Mouse (Mus musculus) lung, adult 2 months (tissue): ENCODE data around the gene Celsr3. TPM values are rescaled to one million over a fixed set of nuclear protein-coding genes. Genes with fewer than 3 reads are reported as not detected.

Source experiments
- DNase-seq: peaks from one replicate; pipeline ENCODE4 v3.0.0; 2022
- H3K4me1 ChIP-seq: fragments of 200-500 bp; 2 replicates; pipeline ENCODE4 v1.6.1; 2011; ENCODE audit warnings: low read length; ENCODE audit not compliant: control insufficient read depth, insufficient read depth
- H3K4me3 ChIP-seq: fragments of 200-500 bp; replicated peaks from 2 replicates; pipeline ENCODE3; 2011; ENCODE audit warnings: low read depth, mild to moderate bottlenecking, control low read depth, low read length; ENCODE audit errors: extremely low read depth
- CTCF ChIP-seq: fragments of 200-500 bp; IDR thresholded peaks from 2 replicates; pipeline ENCODE4 v1.5.1; 2011; ENCODE audit warnings: mild to moderate bottlenecking, low read length, control low read depth; ENCODE audit not compliant: insufficient read depth
- POLR2A ChIP-seq: fragments of 200-500 bp; IDR thresholded peaks from 2 replicates; pipeline ENCODE4 v1.6.1; 2011; ENCODE audit warnings: low read depth, mild to moderate bottlenecking, control low read depth, low read length, borderline replicate concordance; ENCODE audit errors: extremely low read depth
- WGBS: fragments of 180-500 bp; shearing (Covaris S2); methylation state at CpG from one replicate; pipeline ENCODE4 v1.1.7; 2018; 5-methylcytosine and 5-hydroxymethylcytosine counted together
- polyA plus RNA-seq: library from polyadenylated mRNA; depleted of rRNA; stranded (reverse); fragments of >200 nt; gene quantifications from 2 replicates; pipeline ENCODE4 v1.2.3, GENCODE M21; 2012

Celsr3 gene
- polyA plus RNA-seq, 1 experiment: 0.73 TPM

DNA sequence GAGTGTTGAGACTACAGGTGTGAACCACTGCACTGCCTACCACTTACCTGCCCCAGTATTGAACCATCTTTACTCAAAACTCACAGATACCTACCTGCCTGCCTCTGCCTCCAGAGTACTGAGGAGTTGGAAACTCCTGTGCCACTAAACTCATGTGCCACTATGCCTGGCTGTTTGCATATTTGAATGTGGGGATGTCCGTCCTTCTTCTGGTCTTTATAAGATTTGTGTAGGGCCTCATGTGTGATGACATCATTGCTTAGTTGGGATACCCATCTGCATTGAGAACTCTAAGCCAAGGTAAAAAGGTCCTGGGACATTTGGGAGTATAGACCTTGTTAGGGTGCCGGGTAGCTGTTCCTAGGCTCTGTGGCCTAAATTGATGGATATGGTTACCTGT is 39.0 kb upstream of the Celsr3 start:
- WGBS: 76% methylated on average over 2 of the region's 2 CpGs

DNA sequence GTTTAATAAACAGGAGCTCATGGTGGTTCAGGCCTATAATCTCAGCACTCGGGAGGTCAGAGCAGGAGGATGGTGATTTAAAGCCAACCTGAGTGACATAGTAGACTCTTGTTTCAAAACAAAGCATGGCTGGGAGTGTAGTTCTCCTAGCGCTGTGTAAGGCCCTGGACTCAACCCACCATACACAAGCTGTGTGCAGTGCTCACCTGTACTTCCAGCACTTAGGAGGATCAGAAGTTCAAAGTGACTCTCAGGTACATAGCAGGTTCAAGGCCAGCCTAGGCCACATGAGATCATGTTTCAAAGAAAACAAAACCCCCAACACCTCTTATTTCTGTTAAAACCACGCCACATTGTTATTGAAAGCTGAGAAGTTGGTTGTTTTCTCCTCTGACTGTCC is 37.4 kb upstream of the Celsr3 start:
- TF ChIP-seq CTCF: no peak
- TF ChIP-seq POLR2A: no peak
- DNase-seq: no peak
- Histone ChIP-seq H3K4me1 (peaks cover 40% of the 10 kb centered on the region), H3K4me3 (no peak overlapping the region)
- 70% methylated on average over 3 of the region's 3 CpGs for WGBS

More for the DNA sequence above, 39.0 kb upstream of the Celsr3 start:
- no peak for DNase-seq
- TF ChIP-seq POLR2A (no peak), CTCF (no peak)
- no peak overlapping the region for H3K4me3 ChIP-seq
- peaks cover 32% of the 10 kb centered on the region for H3K4me1 ChIP-seq

DNA sequence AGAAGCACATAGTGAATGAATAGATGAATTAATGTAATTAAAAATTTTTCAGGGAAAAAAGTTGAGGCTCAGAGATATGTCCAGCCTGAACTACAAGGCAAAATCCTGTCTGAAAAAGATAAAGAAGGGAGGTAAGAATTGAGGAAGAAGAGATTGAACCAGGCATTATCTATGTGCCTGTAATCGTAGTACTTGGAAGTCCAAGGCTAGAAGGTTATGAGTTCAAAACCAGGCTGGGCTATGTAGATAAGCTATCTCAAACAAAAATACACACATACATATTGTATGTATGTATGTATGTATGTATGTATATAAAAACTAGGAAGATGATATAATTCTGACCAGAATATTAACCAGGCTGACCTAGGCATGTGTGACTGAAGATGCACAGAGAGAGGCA is 33.8 kb upstream of the Celsr3 start:
- peaks cover 36% of the 10 kb centered on the region for H3K4me1 ChIP-seq
- whole genome bisulfite sequencing: 65% methylated on average over 1 of the region's 1 CpGs
- DNase-seq: no peak
- no peak overlapping the region for H3K4me3 ChIP-seq
- no peak for TF ChIP-seq CTCF
- no peak for TF ChIP-seq POLR2A

DNA sequence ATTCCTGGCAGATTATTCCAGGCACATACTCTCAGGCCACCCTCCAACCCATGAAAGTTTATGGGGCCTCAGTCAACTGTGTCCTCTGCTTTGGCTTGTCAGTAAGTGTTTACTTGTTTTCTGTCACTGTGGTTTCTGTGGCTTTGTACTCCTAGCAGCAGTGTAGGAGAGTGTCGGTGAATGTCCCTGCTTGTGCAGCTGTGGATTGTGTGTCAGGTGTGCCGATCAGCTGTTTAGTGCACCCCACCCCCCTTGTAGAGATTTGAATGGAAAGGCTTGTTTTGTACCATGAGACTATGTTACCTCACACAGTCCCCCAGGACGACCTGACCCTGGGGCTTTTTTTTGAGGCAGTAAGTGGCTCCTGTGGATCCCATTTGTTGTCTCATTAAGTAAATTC is 33.4 kb upstream of the Celsr3 start:
- WGBS: 37% methylated on average over 3 of the region's 3 CpGs

DNA sequence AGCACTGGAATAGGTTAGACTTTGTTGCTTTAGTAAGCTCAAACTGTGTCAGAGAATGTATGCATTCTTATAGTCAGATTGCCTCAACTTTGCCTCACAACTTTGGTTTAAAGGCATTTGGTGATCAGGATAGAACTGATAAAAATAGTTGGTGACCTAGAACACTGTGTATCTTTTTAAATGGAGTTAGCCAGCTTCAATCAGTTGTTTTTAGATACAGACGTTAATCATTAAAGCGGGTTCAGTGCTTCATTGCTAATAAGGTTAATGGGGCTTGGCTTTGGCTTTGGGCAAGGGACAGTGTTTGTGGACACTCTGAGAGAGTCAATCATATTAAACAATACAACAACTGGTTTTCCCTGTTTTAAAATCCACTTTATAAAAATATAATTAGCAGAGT is 30.8 kb upstream of the Celsr3 start:
- WGBS: 53% methylated on average over 2 of the region's 2 CpGs
- no peak for DNase-seq
- H3K4me1 ChIP-seq: peaks cover 26% of the 10 kb centered on the region
- TF ChIP-seq CTCF: no peak
- TF ChIP-seq POLR2A: no peak
- no peak overlapping the region for H3K4me3 ChIP-seq

More for the DNA sequence above, 33.4 kb upstream of the Celsr3 start:
- DNase-seq: no peak
- Histone ChIP-seq H3K4me3 (no peak overlapping the region), H3K4me1 (peaks cover 33% of the 10 kb centered on the region)
- TF ChIP-seq POLR2A: no peak

DNA sequence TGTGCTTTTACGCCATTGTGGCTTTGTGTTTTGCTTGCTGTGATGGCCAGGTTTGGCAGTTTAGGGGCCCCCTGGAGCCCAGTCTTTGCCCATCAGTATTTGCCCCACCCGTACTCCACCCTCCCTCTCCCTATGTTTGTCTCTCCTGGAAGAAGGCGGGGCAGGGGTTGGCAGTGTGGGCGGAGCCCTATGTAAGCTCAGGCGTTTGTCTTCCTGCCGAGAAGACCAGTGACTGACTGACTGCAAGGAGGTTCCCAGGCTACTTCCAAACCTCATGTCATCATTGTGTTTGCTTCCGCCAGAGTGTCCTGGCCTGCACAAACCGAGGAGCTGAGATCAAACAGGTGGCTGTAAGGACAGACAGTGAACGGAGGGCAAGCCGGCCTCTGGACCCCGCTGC is 30.4 kb upstream of the Celsr3 start:
- 29% methylated on average over 11 of the region's 11 CpGs for WGBS
- TF ChIP-seq CTCF (no peak), POLR2A (peak; percentile 57; the same call in 1 of the 2 replicates)
- Histone ChIP-seq H3K4me1 (peaks cover 23% of the 10 kb centered on the region), H3K4me3 (peak overlapping the region; percentile 23)
- DNase-seq: peak; percentile 70

DNA sequence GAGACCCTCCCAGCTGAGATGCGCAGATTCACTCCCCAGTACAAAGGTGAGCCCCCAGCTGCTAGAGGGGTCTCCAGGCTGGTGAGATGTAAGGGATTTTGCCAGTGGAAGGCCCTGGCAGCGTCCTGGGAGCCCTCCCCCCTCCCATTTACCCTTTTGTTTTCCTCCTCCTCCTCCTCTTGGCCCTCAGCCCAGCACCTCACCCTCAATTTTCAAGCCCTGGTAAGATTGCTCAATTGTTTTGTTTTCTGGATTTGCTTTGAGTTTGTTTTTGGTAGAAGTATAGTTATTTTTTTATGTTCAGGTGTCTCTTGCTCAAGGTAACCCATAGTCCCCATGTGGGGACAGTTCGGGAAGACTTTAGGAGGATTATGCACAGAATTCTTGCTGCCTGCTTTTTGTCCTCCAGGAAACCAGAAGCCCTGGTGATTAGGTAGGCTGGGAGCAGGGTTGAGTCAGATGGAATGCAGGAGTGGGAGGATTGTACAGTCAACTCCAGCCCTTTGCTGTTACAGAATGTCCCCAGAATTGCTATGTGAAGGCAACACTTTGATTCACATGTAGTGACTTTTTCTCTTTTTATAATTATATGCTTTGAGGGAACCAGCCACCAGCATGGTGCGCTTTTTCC is 29.7 kb upstream of the Celsr3 start:
- TF ChIP-seq POLR2A (no peak), CTCF (no peak)
- H3K4me1 ChIP-seq: peaks cover 20% of the 10 kb centered on the region
- DNase-seq: peak; percentile 42
- WGBS: 60% methylated on average over 4 of the region's 4 CpGs
- peak overlapping the region; percentile 23 for H3K4me3 ChIP-seq

DNA sequence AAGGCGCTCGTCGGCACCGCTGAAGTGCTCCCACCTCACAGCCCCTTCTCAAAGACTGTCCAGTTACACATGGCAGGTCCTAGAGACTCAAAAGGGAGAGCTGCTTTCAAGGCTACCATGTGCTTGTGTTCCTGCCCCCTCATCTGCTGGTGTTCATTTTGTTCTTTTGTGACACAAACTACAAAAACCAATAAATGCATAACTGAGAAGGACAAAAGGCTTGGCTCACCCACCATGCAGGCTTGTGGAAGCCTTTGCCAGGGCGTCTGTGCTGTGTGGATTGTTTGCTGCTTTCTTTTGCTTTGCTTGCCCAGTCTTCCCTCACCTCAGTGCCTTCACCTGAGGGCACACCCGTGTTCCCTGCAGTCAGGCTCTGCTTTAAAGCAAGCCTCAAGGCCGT is 28.6 kb upstream of the Celsr3 start:
- 71% methylated on average over 7 of the region's 7 CpGs for WGBS
- H3K4me3 ChIP-seq: no peak overlapping the region
- TF ChIP-seq CTCF: no peak
- no peak for TF ChIP-seq POLR2A
- peaks cover 17% of the 10 kb centered on the region for H3K4me1 ChIP-seq
- no peak for DNase-seq

DNA sequence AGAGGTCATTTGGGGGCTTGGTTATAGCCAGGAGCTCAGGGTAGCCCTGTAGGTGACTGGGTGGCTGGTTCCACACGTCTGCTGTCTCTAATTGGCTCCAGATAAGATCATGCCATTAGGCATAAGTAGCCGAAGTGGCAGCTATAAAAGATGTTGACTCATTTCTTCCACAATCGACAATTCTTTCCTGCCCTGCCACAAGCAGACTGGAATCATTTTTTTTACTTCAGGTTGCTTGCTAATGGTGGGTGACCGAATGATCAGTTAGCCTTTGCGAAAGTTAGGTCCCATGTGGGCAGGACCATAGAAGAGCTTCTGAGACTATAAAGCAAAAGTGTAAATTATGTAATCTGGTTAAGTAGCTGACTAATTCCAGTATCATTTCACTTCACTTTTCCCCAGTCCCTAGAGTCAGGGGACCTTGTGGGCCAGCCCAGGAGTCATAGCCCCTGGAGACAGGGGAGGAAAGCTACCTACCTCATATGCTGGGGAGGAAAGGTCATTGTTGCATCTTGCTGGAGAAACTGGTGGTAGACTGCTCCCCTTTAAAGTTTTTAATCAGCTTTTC is 27.5 kb upstream of the Celsr3 start:
- H3K4me3 ChIP-seq: no peak overlapping the region
- peaks cover 10% of the 10 kb centered on the region for H3K4me1 ChIP-seq
- 55% methylated on average over 5 of the region's 5 CpGs for WGBS
- TF ChIP-seq CTCF (no peak), POLR2A (no peak)
- no peak for DNase-seq

DNA sequence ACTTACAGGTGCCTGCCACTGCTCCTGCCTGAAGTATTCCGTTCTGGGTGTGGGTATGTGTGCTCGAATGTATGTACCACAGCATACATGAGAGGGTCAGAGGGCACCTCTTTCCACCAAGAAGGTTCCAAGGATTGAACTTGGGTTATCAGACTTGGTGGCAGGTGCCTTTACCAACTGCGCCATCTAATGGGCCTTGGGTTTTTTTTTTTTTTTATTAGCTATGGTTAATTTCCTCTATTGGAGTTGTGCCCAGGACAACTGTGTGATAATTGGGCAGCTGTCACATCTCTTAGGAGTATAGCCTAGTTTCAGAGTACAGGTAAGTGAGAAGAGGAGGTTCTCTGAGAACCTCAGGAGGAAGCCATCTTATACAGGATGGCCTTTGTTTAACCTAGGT is 26.6 kb upstream of the Celsr3 start:
- H3K4me3 ChIP-seq: no peak overlapping the region
- peaks cover 10% of the 10 kb centered on the region for H3K4me1 ChIP-seq
- no peak for DNase-seq
- WGBS: 69% methylated on average over 3 of the region's 3 CpGs
- no peak for TF ChIP-seq POLR2A
- no peak for TF ChIP-seq CTCF
